Mouse (Mus musculus) retina, postnatal 1 day (tissue): ENCODE data around the gene Specc1l.
A peak's percentile ranks its signal among the peaks of the same experiment; 100 is the strongest.

Experiments used
- DNase-seq: peaks from one replicate; pipeline ENCODE4 v3.0.0-alpha.2; 2012

Gene Specc1l

DNA sequence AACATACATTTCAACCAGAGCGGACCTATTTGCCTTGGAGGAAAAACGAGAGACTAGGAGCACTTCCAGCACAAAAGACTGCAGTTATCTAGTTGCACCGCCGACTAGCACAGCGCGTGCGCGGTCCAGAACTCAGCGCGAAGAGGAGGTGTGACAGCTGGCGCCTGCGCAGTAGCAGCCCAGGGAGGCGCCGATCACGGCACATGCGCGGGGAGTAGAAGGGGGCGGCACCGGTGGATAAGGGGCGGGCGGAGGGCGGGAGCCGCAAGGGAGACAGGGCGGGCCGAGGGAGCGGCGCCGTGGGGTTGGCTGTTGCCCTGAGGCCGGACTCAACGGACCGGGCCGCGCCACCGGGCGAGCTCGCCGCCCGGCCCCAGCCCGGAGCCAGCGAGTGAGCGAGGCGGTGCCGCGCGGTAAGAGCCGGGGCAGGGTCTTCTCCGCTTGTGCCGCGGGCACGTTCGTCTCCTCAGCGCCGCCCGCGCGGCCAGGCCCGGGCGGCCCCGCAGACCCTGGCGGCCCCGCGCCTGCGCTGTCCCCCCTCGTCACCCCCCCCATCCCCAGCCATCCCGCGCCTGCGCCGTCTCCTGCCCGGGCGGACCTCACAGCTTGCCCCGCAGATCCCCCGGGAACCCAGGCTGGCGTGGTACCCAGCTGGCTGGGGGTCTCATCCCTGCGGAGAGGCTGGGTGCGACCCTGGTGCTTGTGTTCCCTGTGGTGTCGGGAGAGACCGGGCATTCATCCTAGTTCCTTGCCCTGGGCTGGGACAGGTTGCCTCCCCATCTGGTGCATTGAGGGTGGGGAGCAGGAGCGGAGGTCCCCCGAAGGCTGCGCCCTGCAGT is at the start of gene Specc1l:
Gene Specc1l (plus strand): TSS at position 267 of the 839 bp plus-strand sequence.
- DNase-seq = peak; percentile 98

DNA sequence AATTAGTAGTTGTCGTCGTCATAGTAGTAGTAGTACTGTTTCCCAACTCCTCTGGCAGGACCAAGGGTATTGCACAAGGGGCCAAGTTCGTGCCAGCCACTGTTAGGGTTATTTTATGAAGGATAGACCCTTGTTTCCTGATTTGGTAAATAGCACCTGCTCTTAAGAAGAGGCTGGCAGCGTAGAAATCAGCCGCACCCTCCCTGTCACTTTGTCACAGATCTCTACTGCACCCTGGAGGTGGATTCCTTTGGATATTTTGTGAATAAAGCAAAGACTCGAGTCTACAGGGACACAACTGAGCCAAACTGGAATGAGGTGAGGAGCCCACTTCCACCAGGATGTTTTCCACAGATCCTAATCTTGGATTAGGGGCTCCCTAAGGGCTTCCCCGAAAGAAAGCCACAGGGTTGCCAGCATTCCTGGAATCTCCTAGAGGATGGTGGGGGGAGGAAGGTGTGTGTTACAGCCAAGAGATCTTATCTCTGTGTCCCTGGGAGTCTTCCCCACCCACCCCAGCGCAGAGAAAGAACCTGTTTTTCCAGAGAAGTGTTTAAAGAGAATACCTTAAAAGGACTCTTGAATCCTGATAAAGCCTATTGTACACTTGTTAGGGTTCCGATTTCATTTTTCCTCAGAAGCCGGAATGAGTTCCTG is 45.9 kb upstream of the Specc1l start:
- DNase-seq = no peak

DNA sequence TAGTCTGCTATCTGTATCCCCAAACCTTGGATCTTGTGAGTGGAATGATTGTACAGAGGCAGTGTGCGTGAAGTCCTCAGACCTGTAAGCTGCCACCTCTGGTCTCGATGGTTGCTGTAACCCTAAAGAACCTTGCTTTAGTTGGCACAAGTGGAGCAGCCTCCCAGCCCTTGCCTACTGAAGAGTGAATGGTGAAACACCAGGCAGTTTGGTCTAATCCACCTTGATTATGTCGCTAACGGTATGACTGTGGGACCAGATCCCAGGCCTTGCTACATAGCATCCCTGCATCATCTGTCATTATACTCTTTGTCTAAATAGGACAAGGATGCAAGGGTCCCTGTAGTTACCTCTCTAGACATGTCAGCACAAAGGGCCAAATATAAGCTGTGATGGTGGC is 45.3 kb upstream of the Specc1l start:
- no peak for DNase-seq

DNA sequence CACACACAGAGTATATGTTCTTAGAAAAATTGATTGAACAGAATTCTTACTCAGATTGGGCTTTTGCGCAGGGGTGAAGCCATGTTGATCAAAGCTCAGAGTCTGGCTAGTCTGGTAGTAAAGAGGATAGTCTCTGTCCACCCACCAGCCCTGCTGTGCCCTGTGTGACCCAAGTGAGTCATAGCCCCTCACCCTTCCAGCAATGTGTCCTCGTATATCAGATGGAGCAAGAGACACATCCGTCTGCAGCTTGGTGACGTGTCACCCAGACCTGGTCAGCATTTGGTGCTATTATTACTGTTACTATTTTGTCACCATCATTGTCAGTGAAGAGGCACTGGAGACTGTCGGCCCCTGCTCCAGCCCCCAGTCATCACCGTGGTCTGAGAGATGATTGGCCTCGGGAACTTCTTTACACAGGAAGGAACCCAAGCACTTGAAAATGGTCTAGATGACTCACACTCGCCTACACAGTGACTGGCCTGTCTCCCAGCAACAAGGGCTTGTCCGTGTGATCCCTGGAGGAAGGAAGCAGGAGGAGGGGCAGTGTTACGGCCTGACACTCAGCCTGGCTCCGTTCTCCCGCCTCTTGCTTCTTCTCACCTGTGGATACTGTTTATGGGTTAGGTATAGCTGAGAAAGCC is 41.5 kb upstream of the Specc1l start:
- DNase-seq = no peak

DNA sequence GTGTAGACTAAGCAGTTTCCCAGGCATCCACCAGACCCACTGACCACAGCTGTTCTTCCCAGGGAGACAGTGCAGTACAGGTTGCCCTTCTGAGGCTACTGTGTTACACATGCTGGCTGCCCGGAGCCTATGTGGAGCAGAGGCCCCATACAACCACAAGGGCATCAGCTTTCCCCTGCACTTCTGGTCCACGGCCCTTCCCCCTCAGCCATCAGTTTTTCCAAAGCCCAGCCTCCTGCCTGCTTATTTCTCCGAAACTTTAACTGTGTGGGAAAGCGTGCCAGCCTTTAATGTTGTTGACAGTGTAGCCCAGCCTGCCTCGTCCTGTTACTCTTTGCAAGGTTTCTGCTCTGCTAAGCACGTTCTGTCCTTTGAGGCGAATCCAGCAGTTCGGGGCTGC is 38.8 kb upstream of the Specc1l start:
- DNase-seq = no peak

DNA sequence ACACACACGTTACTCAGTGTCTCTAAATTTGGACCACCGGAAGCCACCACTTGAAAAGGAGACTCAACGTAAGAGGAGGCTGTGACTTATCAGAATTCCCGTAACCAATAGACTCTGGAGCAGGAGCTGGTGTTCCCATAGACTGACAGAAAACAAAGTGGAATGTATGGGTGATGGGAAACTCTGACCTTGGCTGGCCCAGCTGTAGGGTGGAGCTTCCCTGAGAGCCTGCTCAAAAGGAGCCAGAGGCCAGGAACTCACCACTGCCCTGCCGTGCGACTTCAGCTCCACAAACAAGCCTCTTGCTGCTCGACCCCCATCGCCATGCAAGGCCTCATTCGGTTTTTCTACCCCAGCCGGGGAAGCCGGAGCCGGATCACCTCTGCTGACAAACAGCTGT is 38.2 kb upstream of the Specc1l start:
- no peak for DNase-seq

DNA sequence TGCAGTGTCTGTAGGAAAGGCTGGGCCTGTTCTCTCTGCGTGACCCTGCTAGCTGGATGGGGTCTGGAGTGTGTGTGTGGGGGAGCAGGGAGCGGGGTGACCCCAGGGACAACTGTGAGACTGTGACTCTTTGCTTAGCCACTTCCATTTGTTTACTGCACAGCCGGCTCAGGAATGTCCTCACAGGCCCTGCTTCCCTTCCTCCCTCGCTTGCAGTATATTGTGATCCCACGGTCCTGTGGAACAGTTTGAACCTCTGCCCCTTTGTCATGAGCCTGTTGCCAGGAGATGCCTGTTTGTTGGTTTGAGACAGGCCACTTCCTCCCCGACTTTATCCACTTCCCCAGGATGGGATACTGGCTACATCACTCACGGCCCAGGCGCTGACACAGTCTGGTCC is 35.4 kb upstream of the Specc1l start:
- DNase-seq = no peak

DNA sequence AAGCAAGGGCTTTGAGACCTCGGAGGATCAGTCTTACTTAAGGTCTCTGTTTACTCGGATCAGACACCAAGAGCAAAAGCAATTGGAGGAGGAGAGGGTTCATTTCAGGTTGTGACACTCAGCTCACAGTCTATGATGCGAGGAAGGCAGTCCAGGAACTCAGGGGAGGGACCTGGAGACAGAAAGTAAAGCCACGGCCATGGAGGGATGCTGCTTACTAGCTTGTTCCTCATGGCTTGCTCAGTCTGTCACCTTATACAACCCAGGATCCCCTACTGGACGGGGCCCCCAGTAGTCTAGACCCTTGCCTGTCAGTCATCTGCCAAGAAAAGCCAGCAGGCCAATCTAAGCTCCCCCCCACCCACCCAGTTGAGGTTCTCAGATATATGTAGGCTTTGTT is 33.0 kb upstream of the Specc1l start:
- no peak for DNase-seq

DNA sequence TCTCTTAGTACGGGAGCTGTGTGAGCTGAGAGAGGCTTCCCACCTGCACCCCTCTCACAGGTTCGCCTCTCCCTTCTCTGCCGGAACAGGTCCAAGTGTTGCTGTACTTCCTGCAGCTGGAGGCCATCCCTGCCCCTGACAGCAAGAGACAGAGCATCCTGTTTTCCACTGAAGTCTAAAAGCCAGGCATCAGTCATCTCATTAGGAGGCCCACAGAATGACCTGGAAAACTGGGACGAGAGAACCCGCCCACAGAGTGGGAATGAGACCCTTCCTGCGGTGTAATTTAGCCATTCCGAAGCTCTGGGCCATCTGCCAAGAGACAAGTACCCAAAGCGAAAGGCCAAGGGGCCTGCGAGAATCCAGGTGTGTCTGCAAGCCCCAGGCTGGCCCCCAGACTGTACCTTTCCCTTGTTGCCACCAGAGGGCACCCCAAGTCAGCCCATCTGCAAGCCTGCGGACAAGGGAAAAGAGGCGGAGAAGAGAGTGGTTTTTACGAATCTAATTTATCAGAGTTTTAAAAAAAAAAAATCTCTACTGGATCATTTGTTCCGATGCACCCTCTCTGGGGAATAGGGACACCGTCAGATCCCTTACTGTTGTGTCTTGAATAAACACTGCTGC is 29.6 kb upstream of the Specc1l start:
- DNase-seq = peak; percentile 71

DNA sequence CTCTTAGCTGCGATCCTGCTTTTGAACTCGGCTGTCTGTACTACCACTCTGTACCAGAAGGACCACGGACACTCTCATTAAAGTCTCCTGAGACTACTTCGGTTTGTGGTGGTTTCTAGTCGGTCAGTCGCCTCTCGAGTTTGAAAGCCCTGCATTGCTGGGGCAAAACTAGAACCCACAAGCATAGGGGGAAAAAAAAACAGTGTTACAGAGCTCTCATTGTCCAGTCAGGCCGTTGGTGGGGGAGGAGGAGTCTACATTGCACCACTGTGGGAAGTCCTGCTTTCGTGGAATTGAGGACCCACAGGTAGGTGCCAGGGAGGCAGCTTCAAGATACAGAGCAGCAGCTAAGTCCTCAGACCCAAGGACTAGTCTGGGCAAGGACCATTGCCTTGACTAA is 27.0 kb upstream of the Specc1l start:
- no peak for DNase-seq

DNA sequence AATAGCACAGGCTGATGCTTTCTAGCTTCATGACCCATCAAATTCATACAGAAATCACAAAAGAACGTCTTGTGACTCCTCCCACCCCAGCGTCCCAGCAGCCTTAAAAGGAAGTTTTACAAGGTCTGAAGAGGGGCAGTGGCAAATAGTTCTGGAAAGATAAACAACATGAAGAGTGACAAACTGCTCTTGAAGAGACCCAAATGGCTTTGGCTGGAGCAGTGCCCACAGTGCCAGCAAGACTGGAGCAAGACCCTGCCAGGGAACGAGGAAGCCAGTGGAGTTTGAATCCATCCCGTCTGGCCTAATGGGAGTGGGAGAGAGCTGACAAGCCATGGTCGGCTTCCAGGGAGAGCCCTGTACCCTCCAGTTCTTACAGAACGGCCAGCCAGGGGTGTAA is 25.3 kb upstream of the Specc1l start:
- DNase-seq = no peak

DNA sequence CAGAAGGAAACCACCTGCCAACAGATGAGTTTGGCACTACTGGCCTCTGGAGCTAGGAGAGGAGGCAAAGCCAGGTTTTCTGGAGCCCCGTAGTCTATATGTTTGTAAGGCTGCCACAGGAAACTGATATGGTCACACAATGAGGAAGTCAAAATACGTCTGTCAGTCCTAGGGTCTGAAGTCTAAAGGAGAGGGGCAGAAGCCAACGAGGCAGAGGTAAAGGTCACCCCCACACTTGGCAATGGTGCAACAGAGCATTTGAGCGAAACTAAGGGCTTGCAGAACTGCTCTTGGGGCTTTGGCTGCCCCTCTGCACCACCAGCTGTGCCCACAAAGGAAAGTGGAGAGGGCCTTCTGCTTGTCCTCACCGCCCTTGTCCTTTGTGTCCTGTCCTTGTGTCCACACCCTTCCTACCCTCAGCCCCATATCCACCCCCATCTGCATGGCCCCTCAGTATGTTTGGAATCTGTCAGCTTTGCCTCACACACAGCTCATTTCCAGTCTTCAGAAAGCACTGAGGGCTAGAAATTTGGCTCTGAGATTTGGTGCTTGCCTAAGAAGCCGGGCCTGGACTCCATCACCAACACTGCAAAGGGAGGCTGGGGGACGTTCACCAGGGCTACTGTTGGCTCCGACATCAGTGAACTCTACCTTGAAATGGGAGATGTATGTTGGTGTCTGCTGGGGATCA is 24.4 kb upstream of the Specc1l start:
- DNase-seq = no peak

DNA sequence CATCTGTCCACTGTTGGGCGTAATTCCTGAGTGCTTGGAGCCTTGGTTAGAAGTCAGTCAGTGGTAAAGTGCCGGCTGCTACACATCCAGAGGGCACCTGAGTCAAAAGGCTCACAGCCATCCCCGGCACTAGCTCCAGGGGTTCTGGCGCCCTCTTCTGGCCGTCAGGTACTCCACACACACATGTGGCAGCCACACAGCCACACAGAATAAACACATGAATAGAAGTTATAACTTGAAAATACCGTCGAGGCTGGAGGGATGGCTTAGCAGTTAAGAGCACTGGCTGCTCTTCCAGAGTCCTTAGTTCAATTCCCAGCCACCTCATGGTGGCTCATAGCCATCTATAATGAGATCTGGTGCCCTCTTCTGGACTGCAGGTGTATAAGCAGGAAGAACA is 20.2 kb upstream of the Specc1l start:
- peak; percentile 16 for DNase-seq

DNA sequence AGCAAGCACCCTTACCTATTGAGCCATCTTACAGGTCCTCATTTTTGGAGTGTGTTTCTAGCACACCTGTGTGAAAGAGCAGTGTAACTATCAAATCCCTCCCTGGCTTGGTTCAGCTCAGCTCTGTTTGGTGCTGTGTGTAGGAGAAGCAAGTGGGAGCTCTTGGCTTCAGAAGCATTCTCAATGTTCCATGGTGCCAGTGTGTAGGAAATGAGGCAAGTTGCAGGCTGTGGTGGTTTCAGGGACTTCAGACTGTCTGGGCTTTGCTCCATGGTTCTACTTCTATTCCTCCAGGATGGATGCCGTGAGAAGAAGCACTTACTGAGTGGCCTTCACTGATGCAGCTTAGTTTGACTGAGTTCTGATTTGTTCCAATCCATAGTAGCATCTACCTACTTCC is 14.1 kb upstream of the Specc1l start:
- DNase-seq = no peak

DNA sequence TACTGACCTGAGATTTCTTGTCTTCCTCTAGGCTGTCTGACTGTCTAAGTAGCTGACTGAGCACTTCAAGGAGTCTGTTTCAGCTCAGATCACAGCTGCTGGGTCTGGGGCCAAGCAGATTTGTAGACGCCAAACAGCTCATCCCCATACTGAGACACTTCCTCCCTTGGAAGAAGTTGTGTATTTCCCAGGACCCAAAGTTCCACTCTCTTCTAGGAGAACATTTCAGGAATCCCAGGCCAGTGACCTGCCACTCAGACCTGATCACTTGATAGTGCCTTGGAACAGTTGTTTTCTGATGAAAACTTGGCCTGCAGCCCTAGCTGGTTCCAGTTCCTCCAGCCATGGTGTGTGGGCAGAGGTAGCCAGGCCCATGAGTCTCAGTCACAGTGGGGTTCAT is 11.1 kb upstream of the Specc1l start:
- DNase-seq = no peak

DNA sequence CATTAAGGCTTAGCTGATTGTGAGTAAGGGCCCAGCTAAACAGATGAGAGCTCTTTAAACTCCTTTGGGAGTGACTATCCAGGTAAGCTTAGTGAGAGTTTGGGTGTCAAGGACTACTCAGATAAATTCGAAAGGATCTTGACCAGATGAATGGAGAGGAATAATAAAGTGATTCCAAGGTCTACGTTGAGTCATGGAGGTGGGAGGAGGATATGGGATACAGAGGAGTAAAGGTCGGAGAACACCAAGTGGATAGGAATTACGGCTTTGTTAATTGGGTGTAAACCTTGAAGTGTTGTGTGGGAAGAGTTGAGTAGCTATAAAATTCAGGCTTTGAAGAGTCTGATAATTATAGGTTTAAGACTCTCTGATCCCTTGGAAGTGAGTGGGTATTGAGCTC is 5.7 kb upstream of the Specc1l start:
- no peak for DNase-seq

DNA sequence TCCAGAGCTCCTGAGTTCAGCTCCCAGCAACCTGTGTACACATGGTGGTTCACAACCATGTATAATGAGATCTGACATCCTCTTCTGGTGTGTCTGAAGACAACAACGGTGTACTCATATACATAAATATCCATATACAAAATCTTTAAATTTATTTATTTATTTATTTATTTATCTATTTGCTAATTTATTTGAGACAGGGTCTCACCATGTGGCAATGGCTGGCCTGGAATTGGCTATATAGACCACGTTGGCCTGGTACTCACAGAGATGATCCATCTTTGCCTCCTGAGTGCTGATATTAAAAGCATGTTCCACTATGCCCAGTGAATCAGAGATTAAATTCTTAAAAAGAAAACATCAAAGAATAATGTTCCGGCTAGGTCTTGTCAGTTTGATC is 1.0 kb upstream of the Specc1l start:
- no peak for DNase-seq

DNA sequence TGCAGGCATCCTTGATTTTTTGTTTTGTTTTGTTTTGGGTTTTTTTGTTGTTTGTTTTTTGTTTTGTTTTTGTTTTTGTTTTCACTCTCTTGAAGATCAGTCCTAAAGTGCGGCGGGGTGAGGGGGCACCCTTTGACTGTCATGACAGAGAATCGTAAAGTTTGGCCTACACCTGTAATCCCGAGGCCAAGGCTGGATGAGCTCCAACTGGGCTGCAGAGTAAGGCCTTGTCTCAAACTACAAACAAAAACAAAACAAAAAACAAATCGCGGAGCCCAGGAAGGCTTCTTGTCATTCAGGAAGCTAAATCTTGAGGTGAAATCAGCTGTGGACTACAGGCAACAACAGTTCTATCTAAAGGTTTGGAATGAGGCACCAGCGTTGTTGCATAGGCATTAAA is 1.1 kb downstream of the Specc1l start:
- peak; percentile 16 for DNase-seq

DNA sequence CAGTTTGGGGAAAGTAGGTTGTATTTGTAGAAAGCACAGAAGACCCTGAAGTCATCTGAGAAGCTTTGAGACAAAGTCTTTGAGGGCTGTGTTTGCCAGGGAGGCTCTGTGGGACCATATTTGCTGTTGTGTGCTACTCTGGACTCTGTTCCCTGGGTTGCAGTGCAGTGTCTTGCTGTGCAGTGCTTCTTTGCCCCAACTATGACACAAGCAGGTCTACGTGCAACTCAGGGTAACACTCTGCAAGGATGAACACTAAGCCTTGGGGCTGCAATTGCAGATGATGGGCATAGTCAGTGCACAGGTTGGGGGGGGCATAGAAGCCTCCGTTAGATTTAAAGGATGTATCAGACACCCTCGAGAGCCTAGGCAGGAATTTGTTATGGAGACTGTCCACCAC is 8.8 kb downstream of the Specc1l start:
- DNase-seq = no peak

DNA sequence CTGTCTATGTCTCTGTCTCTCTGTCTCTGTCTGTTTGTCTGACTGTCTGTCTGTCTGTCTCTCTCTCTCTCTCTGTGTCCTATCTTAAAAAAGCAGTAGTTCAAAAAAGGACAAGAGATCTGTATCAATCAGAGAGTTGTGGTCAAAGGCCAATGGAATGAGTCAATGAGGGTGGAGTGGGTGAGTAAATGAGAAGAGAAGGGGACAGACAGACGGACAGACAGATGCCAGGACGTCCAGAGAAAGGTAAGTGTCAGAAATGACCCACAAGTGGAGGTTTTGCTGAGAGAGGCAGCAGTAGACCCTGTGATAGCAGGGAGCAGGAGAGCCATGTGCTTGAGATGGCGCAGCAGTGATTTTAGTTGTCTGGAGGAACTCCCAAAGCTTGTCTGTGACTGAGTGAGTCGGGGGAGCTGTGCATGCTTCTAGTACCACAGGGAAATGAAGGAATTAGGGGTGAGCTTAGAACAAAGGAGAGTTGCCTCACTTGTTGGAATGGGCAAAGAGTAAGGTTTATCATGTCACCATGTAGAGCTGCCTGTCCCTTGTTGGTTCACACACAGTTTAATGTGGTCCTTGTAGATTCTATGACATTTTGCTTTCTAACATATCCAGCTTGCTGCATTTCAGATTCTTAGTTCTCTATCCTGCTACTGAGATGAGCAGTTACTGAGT is 10.2 kb downstream of the Specc1l start:
- no peak for DNase-seq

DNA sequence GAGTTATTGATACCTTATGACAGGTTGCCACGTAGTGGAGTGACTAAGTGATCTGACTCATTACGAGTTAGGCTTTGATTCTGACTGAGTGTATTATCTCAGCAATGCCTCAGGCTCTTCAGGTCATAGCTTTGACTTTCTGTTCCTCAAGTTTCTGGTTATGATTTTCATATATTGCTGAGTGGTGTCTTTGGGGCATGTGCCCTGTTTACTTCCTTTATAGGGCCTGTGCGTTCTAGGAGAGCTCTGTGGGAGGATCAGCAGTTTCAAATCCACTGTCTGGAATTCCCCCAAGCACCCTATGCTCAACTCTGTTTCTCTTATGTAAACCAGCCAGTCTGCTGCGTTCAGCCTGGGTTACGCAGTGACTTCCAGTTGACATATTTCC is 10.7 kb downstream of the Specc1l start:
- no peak for DNase-seq

DNA sequence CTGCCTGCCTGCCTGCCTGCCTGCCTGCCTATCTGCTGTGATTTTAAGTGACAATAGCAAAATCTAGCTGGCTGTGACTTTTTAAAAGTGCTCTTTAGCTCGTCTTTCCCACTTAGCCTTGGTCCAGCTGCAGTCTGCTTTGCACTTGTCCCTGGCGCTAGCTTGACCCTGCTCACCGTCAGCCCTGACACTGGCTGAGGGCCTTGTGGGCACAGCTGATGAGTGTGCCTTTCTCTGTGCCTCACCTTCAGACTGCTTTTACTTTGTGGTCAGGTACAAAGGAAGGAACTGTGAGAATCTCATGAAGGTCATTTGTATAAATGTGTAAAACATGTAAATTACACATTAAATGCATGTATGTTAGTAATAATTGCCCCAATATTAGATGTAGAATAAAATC is 12.3 kb downstream of the Specc1l start:
- DNase-seq = no peak

DNA sequence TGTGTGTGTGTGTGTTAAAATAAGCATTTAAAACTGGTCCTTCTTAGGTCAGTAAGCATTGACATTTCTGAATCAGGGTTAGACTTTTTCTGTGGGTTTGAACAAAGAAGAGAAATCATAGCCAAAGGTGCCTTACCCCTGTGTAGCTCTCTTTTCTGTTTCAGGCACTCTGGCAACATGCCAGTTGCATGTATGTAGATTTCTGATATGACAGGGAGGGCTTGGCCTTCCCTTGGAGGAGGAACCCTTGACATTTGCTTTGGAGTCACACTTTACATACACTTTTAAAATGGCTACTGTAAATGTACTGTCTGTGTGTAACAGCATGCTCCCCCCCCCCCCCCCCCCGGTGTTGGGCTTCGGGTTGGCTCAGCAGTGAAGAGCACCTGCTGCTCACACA is 12.8 kb downstream of the Specc1l start:
- DNase-seq = no peak
